Mouse (Mus musculus) retina, postnatal 7 days (tissue): ENCODE measurements around the gene Spata2.

Source experiments
- DNase-seq: peaks from one replicate; pipeline ENCODE4 v3.0.0-alpha.2; 2012; ENCODE audit warnings: low read depth, low spot score

Spata2 gene

GRCm38 (mm10) chr2:167449331-167450275 is 43.1 kb downstream of the Spata2 start:
- no peak for DNase-seq

- no peak for DNase-seq
These were observed 45.1 kb downstream of the Spata2 start for GRCm38 (mm10) chr2:167447629-167448028.

- no peak for DNase-seq
These were observed 45.5 kb downstream of the Spata2 start for GRCm38 (mm10) chr2:167447207-167447606.

GRCm38 (mm10) chr2:167445911-167446780 is 46.5 kb downstream of the Spata2 start:
- DNase-seq, result no peak

- no peak for DNase-seq
These were observed 49.1 kb downstream of the Spata2 start for GRCm38 (mm10) chr2:167443411-167444193.

GRCm38 (mm10) chr2:167439422-167439821 is 53.3 kb downstream of the Spata2 start:
- DNase-seq, result no peak

- no peak for DNase-seq
These were observed 56.3 kb downstream of the Spata2 start for GRCm38 (mm10) chr2:167436371-167436770.

GRCm38 (mm10) chr2:167435631-167436030 is 57.1 kb downstream of the Spata2 start:
- DNase-seq, result no peak

- DNase-seq, result no peak
These were observed 58.1 kb downstream of the Spata2 start for GRCm38 (mm10) chr2:167434570-167434969.

- DNase-seq, result no peak
These were observed 61.3 kb downstream of the Spata2 start for GRCm38 (mm10) chr2:167431418-167431776.
